In genomic region chr13:34060061-34060460, GRCm38 (mm10) we compare ENCODE assay signal across 19 mouse cellular contexts. TPM values are rescaled to one million over a fixed set of nuclear protein-coding genes. Genes with fewer than 3 reads are reported as not detected.
DNase-seq lines count a peak whose midpoint lies in the region; ATAC-seq and TF ChIP-seq lines count a peak whose summit lies in the region.
"Had no signal": no experiment of that assay in that cellular context is flagged by ENCODE, and none has a peak within 500 bp of the region (broad histone marks: within the 10 kb centered on the region; RNA-seq: fewer than 3 reads in every experiment).

No protein-coding gene starts in this region.

- H3K27ac ChIP-seq in forebrain, embryonic 11.5 days (ENCODE audit: low read depth, low read length): no peak overlapping the region
- no peak overlapping the region for H3K27ac ChIP-seq in forebrain, embryonic 15.5 days (replicated peaks)
- no peak overlapping the region for H3K27ac ChIP-seq in midbrain, postnatal 0 days (ENCODE audit: low read depth, low read length)
- no peak overlapping the region for H3K27ac ChIP-seq in midbrain, embryonic 14.5 days (replicated peaks; ENCODE audit: low read depth, low read length)
- H3K27ac ChIP-seq: embryonic facial prominence, embryonic 12.5 days; forebrain, embryonic 12.5 days; hindbrain, embryonic 15.5 days had no signal

- H3K4me2 ChIP-seq in forebrain, embryonic 11.5 days (ENCODE audit: low read depth, low read length, severe bottlenecking): no peak overlapping the region
- no peak overlapping the region for H3K4me2 ChIP-seq in forebrain, embryonic 15.5 days (replicated peaks)
- H3K4me2 ChIP-seq in midbrain, postnatal 0 days (ENCODE audit: low read depth, low read length, poor library complexity, severe bottlenecking): no peak overlapping the region
- no peak overlapping the region for H3K4me2 ChIP-seq in midbrain, embryonic 14.5 days (ENCODE audit: low read length)
- H3K4me2 ChIP-seq: embryonic facial prominence, embryonic 12.5 days; forebrain, embryonic 12.5 days; heart, embryonic 12.5 days; hindbrain, embryonic 15.5 days had no signal

- H3K9me3 ChIP-seq in forebrain, embryonic 11.5 days (ENCODE audit: control insufficient read depth, low read length): no peaks in the 10 kb centered on the region
- no peaks in the 10 kb centered on the region for H3K9me3 ChIP-seq in forebrain, embryonic 15.5 days
- no peaks in the 10 kb centered on the region for H3K9me3 ChIP-seq in midbrain, postnatal 0 days (ENCODE audit: low read length)
- no peaks in the 10 kb centered on the region for H3K9me3 ChIP-seq in midbrain, embryonic 14.5 days (ENCODE audit: control insufficient read depth, low read length)
- H3K9me3 ChIP-seq: embryonic facial prominence, embryonic 12.5 days; forebrain, embryonic 12.5 days; heart, embryonic 12.5 days; hindbrain, embryonic 15.5 days had no signal

- no peak for DNase-seq in cerebellum, adult 8-10 months
- DNase-seq in forebrain, embryonic 11.5 days (ENCODE audit: low spot score): peak; percentile 4
- peak; percentile 31 for DNase-seq in heart, postnatal 4 days
- no peak for DNase-seq in heart, postnatal 25 days (ENCODE audit: low spot score)
- peak; percentile 57 for DNase-seq in midbrain, postnatal 0 days (ENCODE audit: low spot score)
- DNase-seq in midbrain, embryonic 14.5 days: no peak
- DNase-seq: adrenal gland, postnatal 14 days; B cell, adult 2 months; forebrain, postnatal 0 days; gastrocnemius, postnatal 14 days; kidney, adult 11 months; kidney, adult 9 months had no signal

- TF ChIP-seq CTCF in midbrain, postnatal 0 days (IDR thresholded peaks at IDR 0.05): no peak

- intact Hi-C loops in heart, postnatal 25 days (cut with DNase I): no loop called here

- H3K4me1 ChIP-seq in forebrain, embryonic 11.5 days (replicated peaks; ENCODE audit: control insufficient read depth, insufficient read depth, low read length): no peaks in the 10 kb centered on the region
- H3K4me1 ChIP-seq in forebrain, embryonic 15.5 days: no peaks in the 10 kb centered on the region
- H3K4me1 ChIP-seq in midbrain, postnatal 0 days (ENCODE audit: insufficient read depth, low read length): no peaks in the 10 kb centered on the region
- no peaks in the 10 kb centered on the region for H3K4me1 ChIP-seq in midbrain, embryonic 14.5 days (ENCODE audit: control insufficient read depth, insufficient read depth, low read length)
- H3K4me1 ChIP-seq: embryonic facial prominence, embryonic 12.5 days; forebrain, embryonic 12.5 days; hindbrain, embryonic 15.5 days had no signal

- H3K9ac ChIP-seq in forebrain, embryonic 11.5 days (ENCODE audit: low read length): no peak overlapping the region
- no peak overlapping the region for H3K9ac ChIP-seq in forebrain, embryonic 15.5 days (replicated peaks)
- no peak overlapping the region for H3K9ac ChIP-seq in midbrain, postnatal 0 days (replicated peaks; ENCODE audit: low read length, poor library complexity, severe bottlenecking)
- no peak overlapping the region for H3K9ac ChIP-seq in midbrain, embryonic 14.5 days (replicated peaks; ENCODE audit: low read length)
- H3K9ac ChIP-seq: embryonic facial prominence, embryonic 12.5 days; forebrain, embryonic 12.5 days; forebrain, postnatal 0 days; heart, embryonic 12.5 days; hindbrain, embryonic 15.5 days had no signal

- peaks cover 3% of the 10 kb centered on the region; the same call in 1 of the 2 replicates for H3K36me3 ChIP-seq in forebrain, embryonic 11.5 days (ENCODE audit: control insufficient read depth, insufficient read depth, low read length)
- H3K36me3 ChIP-seq in forebrain, embryonic 15.5 days: peaks cover 5% of the 10 kb centered on the region
- peaks cover 23% of the 10 kb centered on the region for H3K36me3 ChIP-seq in midbrain, postnatal 0 days (ENCODE audit: insufficient read depth, low read length)
- peaks cover 18% of the 10 kb centered on the region for H3K36me3 ChIP-seq in midbrain, embryonic 14.5 days (ENCODE audit: control insufficient read depth, insufficient read depth, low read length)

- 91% methylated on average over 9 of the region's 9 CpGs for WGBS in forebrain, embryonic 11.5 days
- 89% methylated on average over 9 of the region's 9 CpGs for WGBS in forebrain, embryonic 15.5 days
- 90% methylated on average over 9 of the region's 9 CpGs for WGBS in midbrain, postnatal 0 days
- WGBS in midbrain, embryonic 14.5 days: 89% methylated on average over 9 of the region's 9 CpGs

- peak; percentile 52; the same call in 1 of the 2 replicates for ATAC-seq in cerebellum, adult (ENCODE audit: insufficient number of reproducible peaks, low FRiP score, low TSS enrichment)
- ATAC-seq in forebrain, embryonic 11.5 days (replicated peaks; ENCODE audit: low FRiP score): no peak
- ATAC-seq in forebrain, embryonic 15.5 days (replicated peaks): no peak
- no peak; the same call in 1 of the 2 replicates for ATAC-seq in midbrain, postnatal 0 days (ENCODE audit: low FRiP score)
- ATAC-seq in midbrain, embryonic 14.5 days (ENCODE audit: low FRiP score, low TSS enrichment): no peak
- ATAC-seq: CD4-positive, CD25-positive, alpha-beta regulatory T cell, adult 4 months; forebrain, postnatal 0 days had no signal

- no peaks in the 10 kb centered on the region for H3K27me3 ChIP-seq in forebrain, embryonic 11.5 days (ENCODE audit: control insufficient read depth, insufficient read depth, low read length)
- no peaks in the 10 kb centered on the region for H3K27me3 ChIP-seq in forebrain, embryonic 15.5 days
- no peaks in the 10 kb centered on the region for H3K27me3 ChIP-seq in midbrain, postnatal 0 days (ENCODE audit: insufficient read depth, low read length)
- H3K27me3 ChIP-seq in midbrain, embryonic 14.5 days (ENCODE audit: control insufficient read depth, insufficient read depth, low read length): no peaks in the 10 kb centered on the region
- H3K27me3 ChIP-seq: embryonic facial prominence, embryonic 12.5 days; forebrain, embryonic 12.5 days; heart, embryonic 12.5 days; hindbrain, embryonic 15.5 days had no signal

- H3K4me3 ChIP-seq in forebrain, embryonic 11.5 days (ENCODE audit: low read depth, low read length): no peak overlapping the region
- no peak overlapping the region for H3K4me3 ChIP-seq in forebrain, embryonic 15.5 days
- H3K4me3 ChIP-seq in midbrain, postnatal 0 days (ENCODE audit: low read depth, low read length): no peak overlapping the region
- no peak overlapping the region for H3K4me3 ChIP-seq in midbrain, embryonic 14.5 days (replicated peaks; ENCODE audit: low read depth, low read length)
- H3K4me3 ChIP-seq: embryonic facial prominence, embryonic 12.5 days; forebrain, embryonic 12.5 days; heart, embryonic 12.5 days; hindbrain, embryonic 15.5 days had no signal

RNA-seq across cellular contexts. Expression of gene Tubb2a, which starts 17.7 kb away (rescaled TPM):
- polyA plus RNA-seq in forebrain, embryonic 11.5 days (2014; fragmentation: Nextera tagmentation; extraction: Ambion mirVana): 185 and 229 TPM in 2 replicates
- 1,539 and 1,682 TPM in 2 replicates for polyA plus RNA-seq in forebrain, embryonic 15.5 days (2015; fragmentation: Nextera tagmentation; extraction: Ambion mirVana)
- 100 to 1,000 TPM; 168 to 177 TPM for total RNA-seq in heart, postnatal 4 days (2021)
- total RNA-seq in heart, postnatal 25 days (2021): 10 to 100 TPM; 55.0 to 57.4 TPM
- total RNA-seq in midbrain, postnatal 0 days (2014; rRNA removed): 5,907 and 6,629 TPM in 2 replicates
- polyA plus RNA-seq in midbrain, postnatal 0 days (2015; fragmentation: Nextera tagmentation; extraction: Ambion mirVana): 4,276 and 4,687 TPM in 2 replicates
- 2,201 and 2,712 TPM in 2 replicates for polyA plus RNA-seq in midbrain, embryonic 14.5 days (2014; fragmentation: Nextera tagmentation; extraction: Ambion mirVana)

RNA-seq across cellular contexts. Expression of gene Bphl, which starts 22.7 kb away (rescaled TPM):
- 33.3 and 33.8 TPM in 2 replicates for polyA plus RNA-seq in forebrain, embryonic 11.5 days (2014; fragmentation: Nextera tagmentation; extraction: Ambion mirVana)
- polyA plus RNA-seq in forebrain, embryonic 15.5 days (2015; fragmentation: Nextera tagmentation; extraction: Ambion mirVana): 32.9 and 35.9 TPM in 2 replicates
- 10 to 100 TPM; 28.5 to 29.2 TPM for total RNA-seq in heart, postnatal 4 days (2021)
- 10 to 100 TPM; 34.8 to 39.7 TPM for total RNA-seq in heart, postnatal 25 days (2021)
- 37.0 and 42.7 TPM in 2 replicates for total RNA-seq in midbrain, postnatal 0 days (2014; rRNA removed)
- polyA plus RNA-seq in midbrain, postnatal 0 days (2015; fragmentation: Nextera tagmentation; extraction: Ambion mirVana): 46.4 and 47.7 TPM in 2 replicates
- 28.7 and 36.8 TPM in 2 replicates for polyA plus RNA-seq in midbrain, embryonic 14.5 days (2014; fragmentation: Nextera tagmentation; extraction: Ambion mirVana)

RNA-seq across cellular contexts. Expression of gene Serpinb6a, which starts 57.5 kb away (rescaled TPM):
- 31.8 and 39.1 TPM in 2 replicates for polyA plus RNA-seq in forebrain, embryonic 11.5 days (2014; fragmentation: Nextera tagmentation; extraction: Ambion mirVana)
- polyA plus RNA-seq in forebrain, embryonic 15.5 days (2015; fragmentation: Nextera tagmentation; extraction: Ambion mirVana): 36.5 and 38.0 TPM in 2 replicates
- 10 to 100 TPM; 91.9 to 96.1 TPM for total RNA-seq in heart, postnatal 4 days (2021)
- total RNA-seq in heart, postnatal 25 days (2021): 100 to 1,000 TPM in 1 of 2 experiments, 10 to 100 TPM in 1; 88.4 to 110 TPM
- total RNA-seq in midbrain, postnatal 0 days (2014; rRNA removed): 49.7 and 58.5 TPM in 2 replicates
- polyA plus RNA-seq in midbrain, postnatal 0 days (2015; fragmentation: Nextera tagmentation; extraction: Ambion mirVana): 38.7 and 38.8 TPM in 2 replicates
- polyA plus RNA-seq in midbrain, embryonic 14.5 days (2014; fragmentation: Nextera tagmentation; extraction: Ambion mirVana): 31.0 and 40.0 TPM in 2 replicates

RNA-seq across cellular contexts. Expression of gene Ripk1, which starts 57.9 kb away (rescaled TPM):
- polyA plus RNA-seq in forebrain, embryonic 11.5 days (2014; fragmentation: Nextera tagmentation; extraction: Ambion mirVana): 9.8 and 11.3 TPM in 2 replicates
- polyA plus RNA-seq in forebrain, embryonic 15.5 days (2015; fragmentation: Nextera tagmentation; extraction: Ambion mirVana): 6.3 and 6.6 TPM in 2 replicates
- total RNA-seq in heart, postnatal 4 days (2021): 10 to 100 TPM; 11.8 to 13.2 TPM
- 1 to 10 TPM; 7.9 to 8.2 TPM for total RNA-seq in heart, postnatal 25 days (2021)
- total RNA-seq in midbrain, postnatal 0 days (2014; rRNA removed): 7.4 and 10.4 TPM in 2 replicates
- 3.2 and 3.7 TPM in 2 replicates for polyA plus RNA-seq in midbrain, postnatal 0 days (2015; fragmentation: Nextera tagmentation; extraction: Ambion mirVana)
- polyA plus RNA-seq in midbrain, embryonic 14.5 days (2014; fragmentation: Nextera tagmentation; extraction: Ambion mirVana): 4.2 and 4.7 TPM in 2 replicates

Comparison
In these comparisons a context has a peak if more than half of its experiments do, and no peak if none do; other contexts are left out.
1. DNase-seq: peak in forebrain, embryonic 11.5 days (single experiment), heart, postnatal 4 days (single experiment) and midbrain, postnatal 0 days (single experiment); none in cerebellum, adult 8-10 months (single experiment), heart, postnatal 25 days (single experiment) and midbrain, embryonic 14.5 days (single experiment).